Mouse (Mus musculus) subcutaneous adipose tissue, adult 2 months (tissue): Measurements from ENCODE around the gene Mgst2. TPM values are rescaled to one million over a fixed set of nuclear protein-coding genes. Genes with fewer than 3 reads are reported as not detected.

Experiments used
- polyA plus RNA-seq: library from polyadenylated mRNA; depleted of rRNA; stranded (reverse); fragments of >200 nt; gene quantifications from 2 replicates; pipeline ENCODE4 v1.2.3, GENCODE M21; 2012; ENCODE audit warnings: low replicate concordance; rRNA removed

Mgst2 gene
- 2.7 and 4.3 TPM in 2 replicates for polyA plus RNA-seq

DNA sequence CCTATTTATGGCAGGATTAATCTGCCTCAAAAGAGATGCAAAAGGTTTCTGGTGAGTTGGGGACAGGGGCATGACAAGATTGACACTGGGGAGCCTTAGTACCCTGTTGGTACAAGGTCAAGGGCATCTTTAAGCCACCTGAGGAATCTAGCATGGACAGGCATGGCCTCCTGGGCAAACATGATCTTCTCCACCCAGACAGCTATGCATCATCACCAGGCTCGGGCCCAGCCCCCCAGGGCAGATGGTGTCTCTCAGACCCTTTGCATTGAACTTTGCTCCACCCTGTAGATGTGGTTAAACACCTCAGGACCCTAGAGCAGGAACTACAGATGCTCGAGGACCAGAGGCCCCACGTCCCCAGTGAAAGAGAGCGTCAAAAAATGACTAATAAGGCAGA lies at the start of gene Mgst2:
Gene Mgst2, plus strand, starts transcription at position 301 of the 400 bp plus-strand sequence.

Other genes starting within 250 kb of the Mgst2 start
- 4.2 and 6.7 TPM in 2 replicates for gene Naa15, start 245.2 kb upstream of the Mgst2 start, polyA plus RNA-seq
- 10.4 and 13.6 TPM in 2 replicates for gene Rab33b, start 176.4 kb upstream of the Mgst2 start, polyA plus RNA-seq
- 37.9 and 38.7 TPM in 2 replicates for gene Setd7, start 99.5 kb upstream of the Mgst2 start, polyA plus RNA-seq